ENCODE assay signal across 9 mouse cellular contexts in genomic region chr2:4412870-4413595, GRCm38 (mm10).
DNase-seq lines count a peak whose midpoint lies in the region; ATAC-seq lines count a peak whose summit lies in the region.
"Had no signal": no experiment of that assay in that cellular context is flagged by ENCODE, and none has a peak within 500 bp of the region (broad histone marks: within the 10 kb centered on the region; RNA-seq: fewer than 3 reads in every experiment).

No protein-coding gene starts in this region.

- H3K9me3 ChIP-seq in forebrain, embryonic 10.5 days: no peaks in the 10 kb centered on the region
- no peaks in the 10 kb centered on the region for H3K9me3 ChIP-seq in forebrain, embryonic 11.5 days (ENCODE audit: control insufficient read depth, low read length)
- no peaks in the 10 kb centered on the region for H3K9me3 ChIP-seq in neural tube, embryonic 14.5 days (ENCODE audit: control insufficient read depth, low read length)
- no peaks in the 10 kb centered on the region for H3K9me3 ChIP-seq in hindbrain, embryonic 15.5 days
- H3K9me3 ChIP-seq in stomach, embryonic 15.5 days: no peaks in the 10 kb centered on the region
- H3K9me3 ChIP-seq: liver, embryonic 13.5 days had no signal

- H3K27me3 ChIP-seq in forebrain, embryonic 10.5 days (ENCODE audit: poor library complexity, severe bottlenecking): no peaks in the 10 kb centered on the region
- no peaks in the 10 kb centered on the region for H3K27me3 ChIP-seq in forebrain, embryonic 11.5 days (ENCODE audit: control insufficient read depth, insufficient read depth, low read length)
- no peaks in the 10 kb centered on the region for H3K27me3 ChIP-seq in neural tube, embryonic 14.5 days (ENCODE audit: control insufficient read depth, insufficient read depth, low read length)
- H3K27me3 ChIP-seq in hindbrain, embryonic 15.5 days: no peaks in the 10 kb centered on the region
- no peaks in the 10 kb centered on the region for H3K27me3 ChIP-seq in stomach, embryonic 15.5 days (replicated peaks)

- DNase-seq in forebrain, embryonic 10.5 days (ENCODE audit: extremely low spot score, low spot score): no peak
- no peak for DNase-seq in forebrain, embryonic 11.5 days (ENCODE audit: low spot score)
- DNase-seq in neural tube, embryonic 10.5 days (ENCODE audit: extremely low spot score, low spot score): no peak
- no peak for DNase-seq in cerebellum, adult 9-10 months
- DNase-seq: liver, embryonic 13.5 days had no signal

- H3K4me3 ChIP-seq in forebrain, embryonic 10.5 days: no peak overlapping the region
- no peak overlapping the region for H3K4me3 ChIP-seq in forebrain, embryonic 11.5 days (ENCODE audit: low read depth, low read length)
- no peak overlapping the region for H3K4me3 ChIP-seq in neural tube, embryonic 14.5 days (ENCODE audit: low read depth, low read length)
- H3K4me3 ChIP-seq in hindbrain, embryonic 15.5 days: no peak overlapping the region
- H3K4me3 ChIP-seq in stomach, embryonic 15.5 days (replicated peaks): no peak overlapping the region
- H3K4me3 ChIP-seq: liver, embryonic 13.5 days had no signal

- no peak for ATAC-seq in forebrain, embryonic 11.5 days (replicated peaks; ENCODE audit: low FRiP score)
- 0 out of 2 replicates have a peak, but pooled peaks have one; percentile 42 for ATAC-seq in neural tube, embryonic 14.5 days (ENCODE audit: low read depth)
- peak; percentile 61 for ATAC-seq in hindbrain, embryonic 15.5 days (ENCODE audit: low FRiP score, low read depth)
- ATAC-seq in stomach, embryonic 15.5 days (ENCODE audit: insufficient read depth, low FRiP score, low read depth): peak; percentile 73; the same call in 1 of the 2 replicates
- no peak for ATAC-seq in megakaryocyte, adult 5-6 weeks (ENCODE audit: poor library complexity, severe bottlenecking)

- H3K4me1 ChIP-seq in forebrain, embryonic 10.5 days: peaks cover 24% of the 10 kb centered on the region
- H3K4me1 ChIP-seq in forebrain, embryonic 11.5 days (replicated peaks; ENCODE audit: control insufficient read depth, insufficient read depth, low read length): no peaks in the 10 kb centered on the region
- peaks cover 28% of the 10 kb centered on the region for H3K4me1 ChIP-seq in neural tube, embryonic 14.5 days (ENCODE audit: control insufficient read depth, insufficient read depth, low read length)
- peaks cover 57% of the 10 kb centered on the region for H3K4me1 ChIP-seq in hindbrain, embryonic 15.5 days (replicated peaks)
- peaks cover 11% of the 10 kb centered on the region for H3K4me1 ChIP-seq in stomach, embryonic 15.5 days
- H3K4me1 ChIP-seq: liver, embryonic 13.5 days had no signal

- no peak overlapping the region for H3K9ac ChIP-seq in forebrain, embryonic 11.5 days (ENCODE audit: low read length)
- H3K9ac ChIP-seq in neural tube, embryonic 14.5 days (replicated peaks; ENCODE audit: low read depth, low read length): no peak overlapping the region
- H3K9ac ChIP-seq in hindbrain, embryonic 15.5 days: no peak overlapping the region
- no peak overlapping the region for H3K9ac ChIP-seq in stomach, embryonic 15.5 days
- H3K9ac ChIP-seq: liver, embryonic 13.5 days had no signal

- H3K27ac ChIP-seq in forebrain, embryonic 10.5 days: 0 out of 2 replicates have a peak overlapping the region, but pooled peaks have one; percentile 46
- H3K27ac ChIP-seq in forebrain, embryonic 11.5 days (ENCODE audit: low read depth, low read length): no peak overlapping the region
- H3K27ac ChIP-seq in neural tube, embryonic 14.5 days (ENCODE audit: low read depth, low read length): 0 out of 2 replicates have a peak overlapping the region, but pooled peaks have one; percentile 10
- peak overlapping the region; percentile 45 for H3K27ac ChIP-seq in hindbrain, embryonic 15.5 days (replicated peaks)
- H3K27ac ChIP-seq in stomach, embryonic 15.5 days: no peak overlapping the region; the same call in 1 of the 2 replicates
- H3K27ac ChIP-seq: liver, embryonic 13.5 days had no signal

- peaks cover 2% of the 10 kb centered on the region; the same call in 1 of the 2 replicates for H3K36me3 ChIP-seq in forebrain, embryonic 10.5 days (replicated peaks)
- no peaks in the 10 kb centered on the region for H3K36me3 ChIP-seq in forebrain, embryonic 11.5 days (ENCODE audit: control insufficient read depth, insufficient read depth, low read length)
- H3K36me3 ChIP-seq in neural tube, embryonic 14.5 days (ENCODE audit: control insufficient read depth, insufficient read depth, low read length): no peaks in the 10 kb centered on the region
- no peaks in the 10 kb centered on the region for H3K36me3 ChIP-seq in hindbrain, embryonic 15.5 days
- H3K36me3 ChIP-seq in stomach, embryonic 15.5 days: no peaks in the 10 kb centered on the region
- H3K36me3 ChIP-seq: liver, embryonic 13.5 days had no signal

- H3K4me2 ChIP-seq in forebrain, embryonic 11.5 days (ENCODE audit: low read depth, low read length, severe bottlenecking): no peak overlapping the region
- no peak overlapping the region for H3K4me2 ChIP-seq in neural tube, embryonic 14.5 days (ENCODE audit: low read depth, low read length)
- no peak overlapping the region for H3K4me2 ChIP-seq in hindbrain, embryonic 15.5 days
- no peak overlapping the region for H3K4me2 ChIP-seq in stomach, embryonic 15.5 days
- H3K4me2 ChIP-seq: liver, embryonic 13.5 days had no signal

- 79% methylated on average over 5 of the region's 5 CpGs for WGBS in forebrain, embryonic 10.5 days
- 75% methylated on average over 5 of the region's 5 CpGs for WGBS in forebrain, embryonic 11.5 days
- WGBS in neural tube, embryonic 14.5 days: 43% methylated on average over 5 of the region's 5 CpGs
- 33% methylated on average over 5 of the region's 5 CpGs for WGBS in hindbrain, embryonic 15.5 days
- WGBS in stomach, embryonic 15.5 days: 30% methylated on average over 5 of the region's 5 CpGs

Comparison
In these comparisons a context has a peak if more than half of its experiments do, and no peak if none do; other contexts are left out.
1. H3K27ac ChIP-seq: peak in forebrain, embryonic 10.5 days (single experiment), neural tube, embryonic 14.5 days (single experiment) and hindbrain, embryonic 15.5 days (single experiment); none in forebrain, embryonic 11.5 days (single experiment) and stomach, embryonic 15.5 days (single experiment).
2. ATAC-seq: peak in neural tube, embryonic 14.5 days (single experiment), hindbrain, embryonic 15.5 days (single experiment) and stomach, embryonic 15.5 days (single experiment); none in forebrain, embryonic 11.5 days (single experiment) and megakaryocyte, adult 5-6 weeks (single experiment).